Mouse (Mus musculus): ENCODE data around the gene Ereg.

GRCm38 (mm10) chr5:91126623-91127022, 52.2 kb downstream of the Ereg start:
- TF ChIP-seq HCFC1 (IDR thresholded peaks at IDR 0.05; ENCODE audit: low read depth, low read length) (no peak), USF2 (conservative IDR thresholded peaks at IDR 0.05; ENCODE audit: low read depth, low read length) (no peak), EP300 (IDR thresholded peaks at IDR 0.05; ENCODE audit: low read length) (no peak), BHLHE40 (IDR thresholded peaks at IDR 0.05; ENCODE audit: low read depth, low read length) (no peak)
